Mouse (Mus musculus): Measurements from ENCODE around the gene Adssl1.

Gene Adssl1

DNA sequence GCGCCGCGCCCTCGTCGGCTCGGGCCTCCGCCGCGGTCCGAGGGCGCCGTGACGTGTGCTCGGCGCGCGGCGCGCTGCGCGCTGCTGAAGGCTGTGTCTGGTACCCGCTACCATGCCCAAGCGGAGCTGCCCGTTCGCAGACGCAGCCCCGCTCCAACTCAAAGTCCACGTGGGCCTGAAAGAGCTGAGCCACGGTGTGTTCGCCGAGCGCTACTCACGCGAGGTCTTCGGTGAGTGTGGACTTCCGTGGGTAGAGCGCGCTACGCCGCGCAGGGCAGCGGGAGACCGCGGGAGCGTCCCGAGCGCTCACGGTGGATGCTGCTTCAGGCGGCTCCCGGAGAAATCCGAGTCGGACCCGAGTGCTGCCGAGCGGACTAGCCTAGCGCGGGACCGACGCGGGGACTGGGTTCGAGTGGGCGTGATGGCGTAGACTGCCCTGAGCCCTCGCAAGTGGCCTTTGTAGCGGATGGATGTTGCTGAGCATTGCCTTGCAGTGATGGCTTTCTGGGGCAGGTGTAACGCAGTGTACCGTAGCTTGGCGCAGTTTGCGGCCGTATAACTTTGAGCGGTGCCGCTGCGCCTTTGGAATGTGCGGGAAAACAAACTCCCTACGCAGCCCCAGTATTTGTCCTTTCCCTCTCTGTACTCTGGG lies 25.1 kb downstream of the Adssl1 start:
- in situ Hi-C loops (cut with MboI; ENCODE audit: unreplicated experiment in 2 of 2) = no loop called here

DNA sequence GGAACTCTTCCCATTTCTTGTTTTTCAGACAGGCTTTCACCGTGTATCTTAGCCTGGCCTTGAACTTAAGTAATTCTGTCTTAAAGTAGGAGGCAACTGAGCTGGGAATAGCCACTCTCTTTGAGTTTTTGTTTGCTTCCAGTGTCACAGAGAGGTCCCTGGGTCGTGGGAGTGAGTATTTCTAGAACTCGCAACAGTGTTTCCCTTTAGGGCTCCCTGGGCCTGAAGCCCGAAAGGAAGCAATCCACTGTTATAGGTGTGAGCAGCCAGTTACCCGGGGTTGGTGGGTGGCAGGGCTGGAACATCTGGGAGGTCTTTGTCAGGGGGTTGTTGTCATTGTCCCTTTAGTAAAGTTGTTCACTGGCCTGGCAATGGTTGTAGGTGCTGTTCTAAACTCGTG lies 26.3 kb downstream of the Adssl1 start:
- in situ Hi-C loops (cut with MboI; ENCODE audit: unreplicated experiment in 2 of 2) = no loop called here

DNA sequence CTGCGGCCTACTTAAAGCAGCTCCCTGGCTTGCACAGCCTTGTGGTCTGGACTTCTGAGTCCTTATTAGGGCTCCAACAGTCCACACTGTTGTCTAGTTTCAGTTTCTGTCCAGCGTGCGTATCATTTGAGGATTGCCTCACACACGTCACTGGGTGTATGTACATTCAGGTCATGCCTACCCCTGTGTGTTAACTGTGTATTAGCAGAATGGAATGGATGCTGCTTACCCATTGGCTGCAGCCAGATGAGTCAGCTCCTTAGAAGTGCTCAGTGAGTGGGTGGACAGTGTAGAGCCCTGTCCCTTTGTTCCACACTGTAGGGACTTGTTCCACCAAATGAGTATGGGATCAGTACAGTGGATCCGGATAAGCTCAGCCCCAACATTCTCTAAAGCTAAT lies 28.2 kb downstream of the Adssl1 start:
- in situ Hi-C loops (cut with MboI; ENCODE audit: unreplicated experiment in 2 of 2) = no loop called here

DNA sequence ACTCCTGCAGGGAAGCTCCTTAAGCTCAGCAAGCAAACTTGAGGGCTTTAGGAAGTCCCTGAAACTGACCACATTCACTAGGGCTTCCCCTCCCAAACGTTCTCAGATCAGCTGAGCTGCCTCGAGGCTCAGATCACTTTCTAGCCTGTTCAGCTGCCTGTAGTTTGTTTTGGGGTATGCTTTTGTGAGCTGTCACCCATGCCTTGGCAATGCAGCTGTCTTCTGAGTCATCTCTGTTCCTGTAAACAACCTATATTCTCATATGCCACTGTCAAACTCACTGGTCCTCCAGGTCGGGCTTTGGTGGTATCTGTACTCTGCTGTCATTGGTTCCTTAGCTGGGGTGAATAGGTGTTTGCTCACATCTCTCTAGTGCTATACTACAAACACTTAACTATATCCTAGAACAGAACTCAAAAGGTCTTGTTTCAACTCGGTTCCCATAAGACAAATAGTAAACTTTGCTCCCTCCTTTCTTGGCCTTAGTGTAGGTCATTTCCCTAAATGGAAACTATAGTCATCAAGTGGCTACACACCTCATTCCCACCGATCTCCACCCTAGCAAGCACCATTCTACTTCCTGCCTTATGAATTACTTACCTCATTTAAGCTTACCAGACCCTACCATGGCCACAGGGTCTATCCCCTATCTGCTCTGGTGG lies 32.1 kb downstream of the Adssl1 start:
- in situ Hi-C loops (cut with MboI; ENCODE audit: unreplicated experiment in 2 of 2) = no loop called here

DNA sequence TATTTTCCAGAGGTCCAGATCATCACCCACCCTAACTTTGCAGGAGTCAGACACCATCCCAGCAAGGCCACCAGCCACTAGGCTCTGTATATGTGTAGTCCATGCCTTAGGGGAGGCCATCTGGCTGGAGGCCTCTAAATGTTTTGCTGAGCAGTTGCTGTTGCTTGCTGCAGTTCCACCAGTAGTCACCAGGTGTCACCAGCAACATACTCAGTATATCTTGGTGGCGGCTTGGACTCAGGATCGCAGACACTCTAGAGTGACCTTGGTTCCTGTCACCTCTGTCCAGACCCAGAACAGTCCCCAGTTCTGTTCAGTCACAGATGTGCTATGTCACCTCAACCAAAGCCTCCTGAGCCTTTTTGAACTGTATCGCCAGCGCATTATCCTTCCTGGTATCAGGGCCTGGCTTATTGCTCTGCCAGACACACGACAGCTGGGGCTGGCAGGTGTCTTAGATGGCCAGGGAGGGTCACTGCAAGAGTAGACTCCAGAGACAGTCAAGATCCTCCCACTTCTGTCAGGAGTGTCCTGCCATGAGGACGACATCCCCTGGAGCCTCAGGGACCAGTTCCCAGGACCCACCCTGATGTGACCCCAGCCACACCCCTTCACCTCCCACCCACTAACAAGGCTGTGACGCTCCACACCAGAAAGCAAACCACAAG lies 33.4 kb downstream of the Adssl1 start:
- in situ Hi-C loops (cut with MboI; ENCODE audit: unreplicated experiment in 2 of 2) = no loop called here

DNA sequence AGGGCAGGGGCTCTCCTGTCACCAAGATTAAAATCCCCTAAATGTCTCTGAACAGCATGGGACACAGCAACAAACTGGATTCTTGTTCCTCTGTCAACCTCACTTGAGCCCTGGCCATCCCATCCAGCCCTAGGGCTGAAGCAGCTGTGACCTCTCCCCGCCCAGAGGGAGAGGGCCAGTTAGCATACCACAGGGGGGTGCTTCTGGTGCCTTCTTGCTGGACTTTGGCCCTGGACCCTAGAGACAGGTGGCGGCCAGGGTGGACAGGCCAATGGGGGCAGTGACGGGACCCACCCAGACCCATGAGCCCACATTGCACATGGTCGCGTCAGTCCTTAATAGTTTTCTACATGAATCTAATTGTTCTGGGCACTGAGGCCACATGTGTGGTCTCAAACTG lies 34.2 kb downstream of the Adssl1 start:
- in situ Hi-C loops (cut with MboI; ENCODE audit: unreplicated experiment in 2 of 2) = no loop called here

DNA sequence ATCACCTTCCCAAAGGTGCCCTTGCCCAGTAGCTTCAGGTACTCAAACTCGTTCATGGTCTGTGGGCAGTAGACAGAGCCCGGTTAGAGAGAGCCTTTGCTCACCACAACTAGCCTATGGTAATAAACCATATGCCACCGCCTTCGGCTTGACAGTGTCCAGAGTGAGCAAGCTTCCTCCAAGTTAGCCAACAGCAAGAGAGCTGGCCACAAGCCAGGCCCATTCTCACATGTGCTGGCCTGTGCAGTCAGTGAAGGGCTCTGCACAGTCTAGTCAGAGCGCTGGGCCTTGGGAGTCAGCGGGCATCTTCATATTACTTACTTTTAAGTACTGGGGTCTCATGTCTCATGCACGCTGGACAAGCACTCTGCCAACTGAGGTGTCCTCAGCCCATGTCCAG lies 38.8 kb downstream of the Adssl1 start:
- in situ Hi-C loops (cut with MboI; ENCODE audit: unreplicated experiment in 2 of 2) = loop anchor here (5.0 kb wide), 1 partner anchor 49 kb away; no protein-coding TSS in a partner anchor

DNA sequence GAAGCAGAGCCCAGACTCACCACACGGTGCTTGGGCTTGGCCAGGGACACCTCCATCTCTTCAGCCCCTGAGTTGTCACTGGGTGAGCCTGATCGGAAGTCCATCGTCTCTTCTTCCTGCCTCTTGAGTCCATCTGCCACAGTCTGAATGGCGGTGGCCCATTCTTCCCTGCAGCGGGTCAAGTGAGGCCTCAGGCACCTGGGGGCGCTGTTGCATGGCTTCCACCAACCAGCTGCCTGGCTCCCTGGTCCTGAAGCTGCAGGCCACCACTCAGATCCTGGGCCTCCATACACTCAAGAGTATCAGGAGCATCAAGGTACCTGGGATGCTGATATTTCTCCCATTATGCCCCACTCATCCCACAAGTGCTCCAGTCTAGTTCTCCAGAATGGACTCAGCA lies 39.3 kb downstream of the Adssl1 start:
- in situ Hi-C loops (cut with MboI; ENCODE audit: unreplicated experiment in 2 of 2) = loop anchor here (5.0 kb wide), 1 partner anchor 48 kb away; no protein-coding TSS in a partner anchor

DNA sequence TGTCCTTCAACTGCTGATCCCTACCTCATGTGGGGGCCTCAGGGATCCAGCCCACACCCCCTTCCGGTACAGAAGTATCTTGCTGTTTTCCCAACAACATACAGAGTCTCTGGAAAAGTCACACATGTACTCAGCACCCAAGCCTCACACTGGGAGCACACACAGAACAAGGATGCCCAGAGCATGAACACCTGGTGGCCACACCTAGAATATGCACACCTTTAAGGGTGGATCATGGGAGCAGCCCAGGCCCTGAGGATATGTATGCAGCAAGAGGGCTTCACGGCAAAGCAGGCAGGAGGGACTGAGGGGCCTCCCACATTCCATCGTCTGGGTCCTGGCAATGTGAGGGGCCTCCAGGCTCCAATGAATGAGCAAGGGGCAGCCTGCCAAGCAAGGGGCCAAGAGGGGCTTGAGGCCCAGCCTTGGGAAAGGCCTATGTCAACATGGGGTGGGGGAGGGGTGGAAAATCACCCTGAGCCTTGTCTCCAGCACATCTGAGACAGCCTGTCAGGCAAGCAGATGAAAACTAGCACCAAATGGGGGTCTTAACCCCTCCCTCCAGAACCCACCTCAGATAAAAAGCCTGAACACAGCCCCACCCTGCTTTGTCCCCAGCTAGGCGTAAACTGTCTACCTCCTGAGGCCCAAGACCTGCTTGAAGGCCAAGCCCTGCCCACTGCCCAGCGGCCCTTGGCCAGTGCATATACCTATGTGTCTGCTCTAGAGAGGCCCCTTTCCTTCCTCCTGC lies 40.9 kb downstream of the Adssl1 start:
- in situ Hi-C loops (cut with MboI; ENCODE audit: unreplicated experiment in 2 of 2) = no loop called here

DNA sequence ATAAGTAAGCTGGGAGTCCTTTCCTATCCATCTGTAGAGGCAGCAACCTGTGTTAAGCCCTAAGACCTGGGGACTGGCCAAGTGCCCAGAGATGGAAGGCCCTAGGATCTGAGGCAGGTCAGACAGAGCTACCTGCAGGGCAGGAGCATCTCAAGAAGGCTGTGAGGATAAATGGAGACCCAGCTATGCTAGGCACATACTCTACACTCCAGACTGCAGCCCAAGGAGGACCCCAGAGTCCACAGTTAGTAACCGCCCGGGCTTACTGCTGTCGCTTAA lies 41.4 kb downstream of the Adssl1 start:
- in situ Hi-C loops (cut with MboI; ENCODE audit: unreplicated experiment in 2 of 2) = no loop called here

DNA sequence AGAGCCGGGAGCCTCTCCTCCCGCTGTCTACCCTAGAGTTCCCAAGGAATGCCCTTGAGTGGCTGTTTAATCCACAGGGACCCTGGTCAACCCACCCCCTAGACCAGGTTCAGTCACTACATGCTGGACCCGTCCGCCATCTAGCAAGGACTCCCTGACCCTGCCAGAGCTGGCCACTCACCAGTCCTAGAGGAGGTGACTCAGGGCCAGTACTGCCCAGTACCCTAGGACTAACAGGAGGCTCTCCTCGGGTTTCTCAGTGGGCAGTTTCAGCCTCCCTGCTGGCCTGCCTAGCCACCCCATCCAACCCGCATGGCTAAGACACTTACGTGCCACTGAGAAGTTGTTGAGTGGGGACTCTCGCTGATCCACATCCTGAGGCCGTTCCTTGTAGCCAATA lies 42.0 kb downstream of the Adssl1 start:
- in situ Hi-C loops (cut with MboI; ENCODE audit: unreplicated experiment in 2 of 2) = no loop called here

DNA sequence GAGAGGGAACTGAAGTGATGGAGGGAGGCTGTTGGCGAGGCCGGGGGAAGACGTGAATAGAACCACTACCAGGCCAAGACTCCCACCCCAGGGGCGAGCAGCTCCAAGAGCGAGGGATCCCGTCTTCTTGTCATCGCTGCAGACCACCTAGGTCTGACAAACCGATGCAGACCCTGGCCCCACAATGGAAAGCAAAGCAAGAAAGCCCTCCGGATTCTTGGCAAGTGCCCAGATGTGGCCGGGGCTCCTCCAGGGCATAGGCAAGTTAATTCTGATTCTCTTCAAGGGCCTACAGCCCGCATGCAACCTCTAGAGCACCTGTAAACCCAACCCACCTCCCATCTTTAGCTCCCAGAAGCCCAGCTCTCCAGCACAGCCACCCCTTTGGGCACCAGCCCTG lies 43.5 kb downstream of the Adssl1 start:
- in situ Hi-C loops (cut with MboI; ENCODE audit: unreplicated experiment in 2 of 2) = no loop called here

DNA sequence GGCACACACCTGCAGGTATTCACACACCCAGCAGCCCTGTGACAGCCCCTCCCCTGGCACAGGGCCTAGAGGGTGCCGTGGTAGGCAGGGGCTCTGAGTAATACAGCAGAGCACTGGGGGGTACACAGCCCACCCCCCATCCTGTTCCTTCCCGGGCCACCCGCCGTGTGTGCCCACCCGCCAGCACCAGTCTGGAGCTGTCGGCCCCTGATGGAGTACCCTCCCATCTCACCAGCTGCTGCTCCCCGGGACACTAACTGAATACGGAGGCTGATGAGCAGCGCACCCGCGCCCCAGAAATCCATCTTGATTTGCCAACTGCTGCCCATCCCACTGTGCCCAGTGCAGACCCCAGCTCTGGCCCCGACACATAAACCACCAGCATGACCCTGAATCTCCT lies 43.9 kb downstream of the Adssl1 start:
- in situ Hi-C loops (cut with MboI; ENCODE audit: unreplicated experiment in 2 of 2) = no loop called here

DNA sequence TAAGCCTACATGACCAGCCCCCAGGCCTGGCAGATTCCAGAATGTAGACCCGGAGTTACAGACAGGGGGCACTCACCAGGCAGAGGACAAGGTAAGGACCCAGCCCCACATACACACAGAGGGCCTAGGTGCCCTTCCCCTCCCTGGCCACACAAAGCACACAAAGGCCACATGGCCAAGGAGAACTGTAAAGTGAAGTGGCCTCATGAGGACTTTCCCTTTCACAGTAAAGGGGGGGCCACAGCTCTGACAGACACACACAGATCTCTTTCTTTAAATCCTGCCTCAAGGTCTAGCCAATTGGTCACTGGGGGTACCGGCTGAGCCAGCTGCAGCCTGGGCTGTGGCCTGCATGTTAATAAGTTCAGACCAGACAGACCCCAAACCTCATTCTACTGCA lies 44.3 kb downstream of the Adssl1 start:
- in situ Hi-C loops (cut with MboI; ENCODE audit: unreplicated experiment in 2 of 2) = no loop called here

DNA sequence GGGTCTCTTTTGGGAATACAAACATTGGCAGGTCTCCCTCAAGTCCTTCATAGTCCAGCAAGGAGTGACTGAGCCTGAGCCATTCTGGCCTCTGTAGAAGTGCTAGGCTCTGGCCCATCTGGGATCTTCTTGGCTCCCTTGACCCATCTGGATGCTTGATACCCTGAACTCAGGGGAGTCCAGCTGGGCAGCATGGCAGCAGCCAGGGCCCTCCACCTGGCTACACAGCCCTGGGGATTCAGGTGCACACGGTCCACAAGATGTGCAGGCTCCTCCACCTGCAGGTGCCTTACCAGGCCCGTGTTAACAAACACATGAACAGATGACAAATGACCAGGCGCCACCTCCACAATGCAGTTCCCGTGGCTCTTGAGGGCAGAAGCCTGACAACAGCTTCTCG lies 44.8 kb downstream of the Adssl1 start:
- in situ Hi-C loops (cut with MboI; ENCODE audit: unreplicated experiment in 2 of 2) = no loop called here

DNA sequence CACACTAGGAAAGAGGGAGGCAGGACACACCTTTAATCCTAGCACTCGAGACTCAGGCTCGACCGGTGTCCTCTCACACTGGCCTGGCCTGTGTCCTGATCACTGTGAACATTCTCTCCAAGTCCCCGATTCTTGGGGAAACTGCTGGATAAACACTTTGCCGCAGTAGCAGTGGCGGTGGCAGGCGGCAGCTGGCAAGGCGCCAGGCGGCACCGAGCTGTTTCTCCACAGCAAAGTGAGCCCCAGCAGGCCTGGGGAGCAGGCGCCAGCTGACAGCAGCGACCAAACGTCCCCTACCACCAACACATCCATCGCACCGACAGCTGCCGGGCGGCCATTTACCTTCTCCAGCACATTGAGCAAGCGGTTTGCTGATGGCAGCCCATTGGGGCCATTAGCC lies 45.6 kb downstream of the Adssl1 start:
- in situ Hi-C loops (cut with MboI; ENCODE audit: unreplicated experiment in 2 of 2) = no loop called here

DNA sequence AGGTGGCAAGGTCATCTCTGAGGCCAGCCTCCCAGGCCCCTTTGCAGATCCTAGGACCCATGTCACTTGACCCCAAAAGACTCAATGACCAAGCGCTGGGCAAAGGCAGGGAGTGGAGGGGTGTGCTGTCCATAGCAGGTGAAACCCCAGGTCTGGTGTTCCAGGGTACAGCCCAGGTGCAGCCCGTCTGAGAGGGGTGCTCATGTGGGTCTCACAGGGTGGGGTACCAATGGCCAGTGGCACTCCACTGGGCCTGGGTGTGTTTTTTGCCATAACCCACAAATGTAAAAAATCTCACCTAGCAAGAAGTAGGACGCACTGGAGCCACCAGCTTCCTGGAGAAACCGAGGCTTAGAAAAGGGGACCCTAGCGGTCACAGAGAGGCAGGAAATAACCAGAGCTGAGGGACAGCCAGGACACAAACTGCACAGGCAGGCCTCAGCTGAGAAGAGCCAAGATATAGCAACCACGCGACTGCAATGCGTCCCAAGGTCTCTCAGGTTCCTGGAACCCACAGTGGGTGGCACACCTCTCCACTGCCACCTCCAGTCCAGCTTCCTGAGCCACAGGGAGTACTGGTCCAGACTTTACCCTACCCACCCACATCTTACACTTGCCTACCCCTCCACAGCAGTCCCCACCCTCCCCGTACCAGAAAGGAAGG lies 46.2 kb downstream of the Adssl1 start:
- in situ Hi-C loops (cut with MboI; ENCODE audit: unreplicated experiment in 2 of 2) = no loop called here

DNA sequence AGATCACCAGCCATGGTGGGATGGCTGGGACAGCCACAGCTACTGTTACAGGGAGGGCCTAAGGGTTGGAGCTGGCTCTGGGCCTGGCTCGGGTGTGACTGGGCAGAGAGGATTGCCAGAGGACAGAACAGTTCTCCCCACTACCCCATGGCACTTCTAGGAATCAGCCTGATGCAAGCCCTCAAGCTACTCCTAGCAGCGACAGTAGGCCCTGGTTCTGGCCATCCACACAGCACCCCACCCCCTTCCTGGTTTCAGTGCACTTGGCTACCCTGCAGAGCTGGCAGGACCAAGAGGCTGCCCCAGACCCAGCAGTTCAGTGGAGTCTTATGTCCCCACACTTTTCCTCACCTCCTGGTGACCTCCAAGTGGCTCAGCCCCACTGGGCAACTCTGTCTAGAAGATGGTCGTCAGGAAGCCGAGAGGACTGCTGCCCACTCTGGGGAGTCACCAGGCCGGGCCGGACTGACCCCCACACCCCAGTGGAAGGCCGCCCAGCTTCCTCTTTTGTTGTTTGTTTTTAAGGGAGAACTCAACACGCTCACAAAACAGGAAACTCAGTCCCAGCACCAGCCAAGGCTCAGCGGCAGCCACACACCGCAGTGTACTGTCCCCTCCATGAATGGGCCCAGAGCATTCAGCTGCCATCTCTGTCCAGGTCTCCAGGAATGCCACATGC lies 47.9 kb downstream of the Adssl1 start:
- in situ Hi-C loops (cut with MboI; ENCODE audit: unreplicated experiment in 2 of 2) = no loop called here

DNA sequence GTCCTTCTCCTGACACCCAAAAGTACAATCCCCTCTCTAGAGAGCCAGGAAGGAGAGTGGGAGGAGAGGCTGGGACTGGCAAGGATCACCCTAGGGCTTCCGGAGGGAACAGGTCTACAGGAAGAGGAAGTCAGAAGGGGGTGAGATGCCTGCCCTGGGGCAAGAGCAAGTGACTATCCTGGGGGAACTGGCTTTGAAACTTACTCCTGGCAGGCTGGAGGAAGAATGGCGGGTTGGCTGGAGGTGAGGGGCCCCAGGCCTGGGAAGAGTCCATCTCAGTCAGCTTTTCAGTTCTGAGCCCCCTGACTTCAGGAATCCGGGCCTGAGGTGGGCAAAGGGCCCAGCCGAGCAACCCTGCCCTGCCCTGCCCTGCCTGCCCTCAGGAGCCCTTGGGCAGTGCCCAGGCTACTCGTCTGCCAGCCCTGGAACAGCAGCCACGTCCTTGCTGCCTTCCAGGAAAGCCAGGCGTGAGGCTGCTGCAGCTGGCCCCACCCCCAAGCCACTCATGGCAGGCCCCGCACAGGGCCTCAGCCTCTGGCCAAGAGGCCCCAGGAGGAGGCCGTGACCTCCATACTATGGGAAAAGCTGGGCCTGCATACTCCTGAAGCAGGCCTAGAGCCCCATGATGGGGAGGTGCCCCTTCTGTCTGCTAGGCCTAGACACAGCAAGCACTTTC lies 51.0 kb downstream of the Adssl1 start:
- in situ Hi-C loops (cut with MboI; ENCODE audit: unreplicated experiment in 2 of 2) = no loop called here

DNA sequence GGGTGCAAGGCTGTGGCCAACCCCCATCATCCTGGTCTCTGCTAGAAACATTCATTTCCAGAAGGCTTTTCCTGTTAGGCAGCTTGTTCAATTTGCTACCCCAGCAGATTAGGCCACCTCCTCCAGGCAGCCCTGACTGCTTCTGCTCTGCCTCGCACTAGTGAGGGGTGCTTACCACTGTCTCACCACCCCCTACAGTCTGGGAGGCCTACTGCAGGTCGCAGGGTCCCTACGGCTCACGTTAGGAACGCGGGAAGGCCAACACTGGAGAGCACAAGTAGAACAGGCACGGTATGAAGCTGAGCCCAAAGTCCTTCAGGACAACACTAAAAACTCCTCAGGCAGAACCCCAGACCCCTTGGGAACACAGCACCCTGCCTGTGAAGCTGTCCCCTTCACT lies 52.0 kb downstream of the Adssl1 start:
- in situ Hi-C loops (cut with MboI; ENCODE audit: unreplicated experiment in 2 of 2) = no loop called here

Data from v-Abl transformed pro-B cells (cell line).